Mouse (Mus musculus): ENCODE data around the gene Snapc2.

Gene Snapc2

GRCm38 (mm10) chr8:4252934-4253841, at the start of gene Snapc2:
TSS of gene Snapc2 (plus strand) at chr8:4253080.
- peak; percentile 54 for DNase-seq (ENCODE audit: extremely low read depth, low read depth, low spot score)

- DNase-seq (ENCODE audit: extremely low read depth, low read depth, low spot score) = no peak
Measured at GRCm38 (mm10) chr8:4205246-4206123, 47.4 kb upstream of the Snapc2 start.

GRCm38 (mm10) chr8:4206182-4207015, 46.5 kb upstream of the Snapc2 start:
- DNase-seq (ENCODE audit: extremely low read depth, low read depth, low spot score) = no peak

- no peak for DNase-seq (ENCODE audit: extremely low read depth, low read depth, low spot score)
Measured at GRCm38 (mm10) chr8:4207016-4207350, 45.9 kb upstream of the Snapc2 start.

- no peak for DNase-seq (ENCODE audit: extremely low read depth, low read depth, low spot score)
Measured at GRCm38 (mm10) chr8:4211097-4211496, 41.8 kb upstream of the Snapc2 start.

GRCm38 (mm10) chr8:4212809-4213209, 40.1 kb upstream of the Snapc2 start:
- DNase-seq (ENCODE audit: extremely low read depth, low read depth, low spot score) = no peak

GRCm38 (mm10) chr8:4213210-4214005, 39.5 kb upstream of the Snapc2 start:
- no peak for DNase-seq (ENCODE audit: extremely low read depth, low read depth, low spot score)

- DNase-seq (ENCODE audit: extremely low read depth, low read depth, low spot score) = no peak
Measured at GRCm38 (mm10) chr8:4214006-4214980, 38.6 kb upstream of the Snapc2 start.

- DNase-seq (ENCODE audit: extremely low read depth, low read depth, low spot score) = no peak
Measured at GRCm38 (mm10) chr8:4216296-4216695, 36.6 kb upstream of the Snapc2 start.

- no peak for DNase-seq (ENCODE audit: extremely low read depth, low read depth, low spot score)
Measured at GRCm38 (mm10) chr8:4216791-4217621, 35.9 kb upstream of the Snapc2 start, which contains the start of gene Prr36. TSS of gene Prr36 (minus strand) at chr8:4217459.

GRCm38 (mm10) chr8:4219617-4220016, 33.3 kb upstream of the Snapc2 start:
- DNase-seq (ENCODE audit: extremely low read depth, low read depth, low spot score) = no peak

GRCm38 (mm10) chr8:4222059-4222458, 30.8 kb upstream of the Snapc2 start:
- no peak for DNase-seq (ENCODE audit: extremely low read depth, low read depth, low spot score)

GRCm38 (mm10) chr8:4226323-4226722, 26.6 kb upstream of the Snapc2 start:
- no peak for DNase-seq (ENCODE audit: extremely low read depth, low read depth, low spot score)

GRCm38 (mm10) chr8:4226739-4227347, 26.0 kb upstream of the Snapc2 start, which contains the start of gene Lrrc8e:
TSS of gene Lrrc8e (plus strand) at chr8:4226827.
- no peak for DNase-seq (ENCODE audit: extremely low read depth, low read depth, low spot score)

- DNase-seq (ENCODE audit: extremely low read depth, low read depth, low spot score) = no peak
Measured at GRCm38 (mm10) chr8:4227919-4228318, 25.0 kb upstream of the Snapc2 start.

GRCm38 (mm10) chr8:4229784-4230183, 23.1 kb upstream of the Snapc2 start:
- DNase-seq (ENCODE audit: extremely low read depth, low read depth, low spot score) = no peak

- DNase-seq (ENCODE audit: extremely low read depth, low read depth, low spot score) = no peak
Measured at GRCm38 (mm10) chr8:4230612-4231351, 22.1 kb upstream of the Snapc2 start.

Data from fat pad, adult 2 months (tissue).